Mouse (Mus musculus): Measurements from ENCODE around the gene Gnao1. TPM values are rescaled to one million over a fixed set of nuclear protein-coding genes. Genes with fewer than 3 reads are reported as not detected.

Gnao1 gene
- polyA plus RNA-seq, 1 experiment: 0.46 TPM

DNA sequence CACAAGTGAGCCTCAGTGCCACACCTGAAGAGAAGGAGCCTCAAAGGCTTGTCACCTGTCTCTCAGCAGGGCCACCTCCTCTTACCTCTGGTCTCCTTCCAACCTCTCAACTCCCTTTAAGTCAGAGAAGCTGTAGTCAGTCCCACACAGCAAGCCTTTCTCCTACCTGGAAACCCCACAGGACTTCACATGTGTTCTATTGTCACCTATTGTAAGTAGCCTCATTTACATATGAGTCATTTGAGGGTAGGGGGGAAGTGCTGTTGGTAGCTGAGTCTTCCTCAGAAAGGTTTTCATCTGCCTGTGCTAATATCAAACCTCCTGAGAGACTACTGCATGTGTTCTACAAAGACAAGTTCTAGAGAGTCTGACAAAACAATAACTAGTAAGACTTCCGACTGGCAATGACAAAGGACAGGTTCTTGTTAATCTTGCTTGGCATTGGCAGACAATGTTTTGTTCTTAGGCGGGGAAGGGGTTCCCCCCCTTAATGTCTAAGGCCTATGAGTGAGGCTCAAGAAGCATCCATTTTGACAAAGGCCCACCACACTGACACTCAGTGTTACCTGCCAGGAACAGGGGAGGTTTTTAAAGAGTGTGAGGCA, 200.4 kb downstream of the Gnao1 start:
- TF ChIP-seq CTCF (IDR thresholded peaks at IDR 0.05; ENCODE audit: low read depth, low read length) (no peak), POLR2A (IDR thresholded peaks at IDR 0.05; ENCODE audit: borderline replicate concordance, low read depth, low read length) (no peak)
- H3K4me1 ChIP-seq (ENCODE audit: control insufficient read depth, insufficient read depth, low read length): peaks cover 12% of the 10 kb centered on the region
- H3K27ac ChIP-seq (ENCODE audit: insufficient read depth, low read depth, low read length): no peak overlapping the region
- H3K4me3 ChIP-seq (ENCODE audit: insufficient read depth, low read length): no peak overlapping the region

DNA sequence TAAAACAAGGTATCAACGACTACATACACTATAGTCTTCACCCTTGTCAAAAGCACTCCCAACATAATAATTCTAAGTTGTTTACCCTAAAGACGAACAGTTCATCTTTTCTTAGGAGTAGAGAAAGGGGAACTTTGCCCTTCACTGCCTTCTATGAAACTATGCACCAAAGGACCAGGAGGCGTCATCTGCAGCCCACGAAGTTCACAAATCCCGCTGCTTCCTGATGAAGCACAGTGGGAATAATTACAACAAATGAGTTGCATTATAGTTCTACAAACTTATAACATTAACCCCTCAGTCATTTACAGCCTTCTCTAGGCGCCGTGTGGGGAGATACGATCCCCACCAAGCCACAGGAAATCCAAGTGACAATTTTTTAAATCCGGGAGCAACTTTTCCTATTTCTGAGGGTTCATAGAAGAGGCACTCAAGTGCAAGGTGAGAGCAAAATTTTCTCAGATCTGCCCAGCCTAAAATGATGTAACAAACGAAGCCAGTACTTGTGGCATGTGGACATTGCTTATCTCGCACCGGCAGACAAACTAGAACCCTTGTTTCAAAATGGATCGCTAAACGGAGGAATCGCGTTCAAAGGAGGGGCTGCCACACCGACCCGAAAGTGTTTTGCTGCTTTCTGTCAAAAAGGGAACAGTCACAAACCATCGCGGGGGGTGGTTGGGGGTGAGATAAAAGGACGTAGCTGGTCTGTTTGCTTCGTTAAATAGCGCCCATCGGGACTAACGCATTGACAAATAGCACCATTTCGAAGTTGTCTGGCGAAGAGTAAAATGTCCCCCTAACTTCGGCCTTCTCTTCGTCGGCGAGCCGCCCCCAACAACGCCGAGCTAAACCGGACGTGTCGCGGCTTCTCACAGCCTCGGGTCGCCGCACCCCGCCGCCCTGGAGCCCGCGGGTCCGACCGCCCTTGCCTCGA, 201.6 kb downstream of the Gnao1 start:
- H3K4me3 ChIP-seq (ENCODE audit: insufficient read depth, low read length): peak overlapping the region; percentile 77
- H3K27ac ChIP-seq (ENCODE audit: insufficient read depth, low read depth, low read length): peak overlapping the region; percentile 50
- TF ChIP-seq CTCF (IDR thresholded peaks at IDR 0.05; ENCODE audit: low read depth, low read length) (no peak), POLR2A (IDR thresholded peaks at IDR 0.05; ENCODE audit: borderline replicate concordance, low read depth, low read length) (no peak)
- peaks cover 12% of the 10 kb centered on the region for H3K4me1 ChIP-seq (ENCODE audit: control insufficient read depth, insufficient read depth, low read length)

DNA sequence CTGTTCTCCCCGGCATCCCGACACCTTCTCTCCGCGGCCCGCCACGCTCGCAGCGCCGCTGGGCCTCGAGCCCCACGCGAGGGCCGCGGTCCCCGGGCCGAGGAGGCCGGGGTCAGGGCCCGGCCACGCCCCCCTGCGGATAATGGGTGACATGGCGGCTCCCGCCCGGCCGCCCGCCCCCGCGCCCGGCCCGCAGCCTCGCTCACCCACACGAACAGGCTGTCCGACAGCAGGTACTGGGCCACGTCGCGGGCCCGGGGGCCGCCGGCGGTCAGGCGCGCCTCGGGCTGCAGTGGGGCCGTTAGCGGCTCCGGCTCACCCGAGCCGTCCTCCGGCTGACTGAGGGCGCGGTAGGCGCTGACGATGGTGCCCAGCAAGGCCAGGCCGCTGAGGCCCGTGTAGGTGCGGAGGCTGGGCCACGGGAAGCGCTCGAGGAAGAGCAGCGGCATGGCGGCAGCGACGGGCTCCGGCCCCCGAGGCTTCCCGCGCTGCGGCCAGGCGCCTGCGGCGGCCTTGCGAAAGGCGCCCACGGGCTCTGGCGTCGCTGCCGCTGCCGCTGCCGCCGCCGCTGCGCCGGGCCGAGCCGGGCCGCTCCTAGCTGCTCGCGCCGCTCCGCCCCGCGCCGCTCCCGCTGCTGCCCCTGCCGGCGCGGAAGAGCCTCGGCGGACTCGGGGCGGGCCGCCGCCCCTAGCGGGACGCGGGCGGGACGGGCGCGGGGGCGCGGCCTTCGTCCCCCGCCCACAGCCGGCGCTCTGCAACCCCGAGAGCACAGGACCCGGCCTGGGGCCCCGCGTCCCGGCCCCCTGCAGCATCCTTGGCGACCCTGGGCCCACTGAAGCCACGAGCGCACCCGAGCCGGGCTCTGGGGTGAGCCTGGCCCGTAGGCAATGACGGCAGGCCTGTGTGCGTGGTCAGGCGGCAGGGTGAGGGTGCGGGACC, 202.5 kb downstream of the Gnao1 start, which contains the start of gene Amfr:
TSS of gene Amfr (minus strand) at position 830 of the 939 bp plus-strand sequence.
- H3K4me3 ChIP-seq (ENCODE audit: insufficient read depth, low read length): peak within 1 kb of the TSS; percentile 77
- peak within 1 kb of the TSS; percentile 73 for H3K27ac ChIP-seq (ENCODE audit: insufficient read depth, low read depth, low read length)
- peaks cover 12% of the 10 kb centered on the region for H3K4me1 ChIP-seq (ENCODE audit: control insufficient read depth, insufficient read depth, low read length)
- TF ChIP-seq CTCF (IDR thresholded peaks at IDR 0.05; ENCODE audit: low read depth, low read length) (no peak), POLR2A (IDR thresholded peaks at IDR 0.05; ENCODE audit: borderline replicate concordance, low read depth, low read length) (no peak)

DNA sequence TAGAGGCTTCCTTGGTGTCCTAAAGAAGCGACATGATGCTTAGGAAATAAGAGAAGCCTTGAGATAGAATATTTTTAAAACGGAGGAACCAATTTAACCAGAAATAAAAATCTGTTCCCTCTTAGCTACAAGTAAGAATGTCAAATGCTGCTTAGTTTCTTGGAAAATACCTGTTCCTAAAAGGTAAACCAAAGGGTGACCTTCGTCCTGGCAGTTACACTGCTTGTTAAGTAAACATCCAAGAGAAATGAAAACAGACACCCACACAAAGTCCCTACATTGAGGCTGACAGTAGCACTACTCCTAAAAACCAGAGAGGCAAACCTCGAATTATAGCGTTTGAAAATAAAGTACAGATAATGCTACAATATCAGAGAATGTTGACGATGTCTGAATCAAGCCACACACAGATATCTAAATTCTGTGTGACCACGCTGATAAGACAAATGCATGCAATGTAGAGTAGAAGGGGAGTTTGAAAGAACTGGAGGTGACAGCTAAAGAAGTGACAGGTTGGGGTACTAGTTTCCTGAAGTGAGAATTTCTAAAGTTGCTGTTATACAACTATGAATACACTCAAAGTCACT, 203.4 kb downstream of the Gnao1 start:
- H3K27ac ChIP-seq (ENCODE audit: insufficient read depth, low read depth, low read length): no peak overlapping the region
- peaks cover 7% of the 10 kb centered on the region for H3K4me1 ChIP-seq (ENCODE audit: control insufficient read depth, insufficient read depth, low read length)
- peak overlapping the region; percentile 77 for H3K4me3 ChIP-seq (ENCODE audit: insufficient read depth, low read length)
- no peak for TF ChIP-seq POLR2A (IDR thresholded peaks at IDR 0.05; ENCODE audit: borderline replicate concordance, low read depth, low read length)
- no peak for TF ChIP-seq CTCF (IDR thresholded peaks at IDR 0.05; ENCODE audit: low read depth, low read length)

Other genes starting within 250 kb of the Gnao1 start
- 62.2 and 84.7 TPM in 2 replicates for gene Amfr, start 202.9 kb downstream of the Gnao1 start, polyA plus RNA-seq (2012; ENCODE audit: insufficient read depth, insufficient read length, missing spikeins)
- gene Nudt21, start 227.1 kb downstream of the Gnao1 start, polyA plus RNA-seq (2012; ENCODE audit: insufficient read depth, insufficient read length, missing spikeins): 44.3 and 61.3 TPM in 2 replicates
- 14.9 and 15.7 TPM in 2 replicates for gene Ogfod1, start 227.2 kb downstream of the Gnao1 start, polyA plus RNA-seq (2012; ENCODE audit: insufficient read depth, insufficient read length, missing spikeins)